Mouse (Mus musculus) embryonic facial prominence, embryonic 11.5 days (tissue): Measurements from ENCODE around the gene Strbp. TPM values are rescaled to one million over a fixed set of nuclear protein-coding genes. Genes with fewer than 3 reads are reported as not detected.

Experiments used
- microRNA-seq: library from miRNA; unstranded; fragments of <30 nt; microRNA quantifications from one replicate; pipeline ENCODE4, GENCODE M21; 2016; ENCODE audit warnings: borderline number of aligned reads
- polyA plus RNA-seq: library from polyadenylated mRNA; unstranded; fragments of >200 nt; fragmentation: Nextera tagmentation; extraction: Ambion mirVana; gene quantifications from 2 replicates; pipeline ENCODE4 v1.2.1, GENCODE M21; 2014

The Strbp gene
- polyA plus RNA-seq, 1 experiment from 2014 or later = 68.8 TPM

Small RNA genes within 50 kb of the gene (microRNA-seq; reads per million reads assigned to microRNA genes)
- not detected for gene Mir5128

Other genes with a start within 250 kb of the Strbp start
- gene Gpr21, start 187.5 kb downstream of the Strbp start, polyA plus RNA-seq = 0.67 and 0.84 TPM in 2 replicates
- 2.7 and 3.0 TPM in 2 replicates for gene Crb2, start 72.4 kb upstream of the Strbp start, polyA plus RNA-seq